Mouse (Mus musculus) retina, embryonic 14.5 days (tissue): ENCODE measurements around the gene Slco6c1.

Source experiments
- DNase-seq: peaks from one replicate; pipeline ENCODE4 v3.0.0-alpha.2; 2015; ENCODE audit warnings: low spot score

Gene Slco6c1

DNA sequence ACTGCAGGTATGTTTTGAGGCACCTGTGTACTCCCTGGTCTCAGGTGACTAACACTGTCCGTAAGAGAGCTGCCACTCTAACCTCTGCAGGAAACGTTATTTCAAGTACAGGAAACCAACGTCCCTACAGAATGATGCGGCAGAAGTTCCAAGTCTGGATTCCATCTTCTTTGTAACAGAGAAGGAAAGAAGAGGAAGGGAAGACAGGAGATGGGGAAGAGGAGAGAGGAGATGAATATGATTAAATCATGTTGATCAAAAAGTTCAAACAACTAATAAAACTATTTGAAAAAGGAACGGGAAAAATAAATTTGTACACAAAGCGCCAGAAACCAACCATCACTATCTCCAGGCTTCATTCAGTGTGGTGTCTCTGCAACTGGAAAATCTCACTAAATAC, at the start of gene Slco6c1:
TSS of gene Slco6c1 (minus strand) at position 101 of the 400 bp plus-strand sequence.
- no peak for DNase-seq

- no peak for DNase-seq
Observed at GRCm38 (mm10) chr1:97038982-97039381, 89.1 kb downstream of the Slco6c1 start.

DNA sequence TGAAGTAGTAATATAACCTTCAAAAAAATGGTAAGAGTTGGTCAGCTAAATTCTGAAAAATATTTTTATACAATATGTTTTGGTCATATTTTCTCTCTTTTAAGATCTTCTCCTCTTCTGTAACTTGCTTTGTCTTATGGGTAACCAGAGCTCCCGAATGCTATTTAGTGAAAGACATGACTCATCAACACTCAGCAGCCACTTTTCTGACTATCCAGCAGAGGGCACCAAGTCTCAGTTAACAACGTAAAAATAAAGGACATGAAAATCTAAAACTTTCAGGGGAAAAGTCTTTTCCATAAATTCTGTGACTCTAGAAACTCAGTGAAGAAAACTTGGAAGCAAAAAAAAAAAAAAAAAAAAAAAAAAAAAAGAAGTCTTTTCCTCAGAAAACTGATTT, 89.6 kb downstream of the Slco6c1 start:
- DNase-seq: peak; percentile 72

DNA sequence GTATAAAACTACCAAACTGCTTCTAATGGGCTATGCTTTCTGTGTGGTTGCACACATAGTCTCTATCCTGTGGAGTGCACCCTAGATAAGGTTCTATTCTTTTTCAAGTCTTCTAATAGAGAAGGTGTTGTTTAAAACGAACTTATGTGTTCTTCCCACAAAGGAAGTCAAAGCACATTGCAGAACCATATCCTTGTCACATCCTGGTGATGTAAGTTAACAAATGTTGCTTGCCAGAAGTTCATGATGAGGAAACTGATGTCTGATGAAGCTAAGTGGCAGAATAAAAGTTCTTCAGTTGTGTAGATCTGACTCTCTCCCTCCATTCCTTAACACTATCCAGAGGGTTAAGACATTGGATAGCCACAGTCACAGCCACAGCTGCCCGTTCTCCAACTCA, 90.1 kb downstream of the Slco6c1 start:
- DNase-seq: no peak

GRCm38 (mm10) chr1:97021388-97021787, 106.7 kb downstream of the Slco6c1 start:
- DNase-seq: no peak

GRCm38 (mm10) chr1:97019404-97019803, 108.7 kb downstream of the Slco6c1 start:
- no peak for DNase-seq

DNA sequence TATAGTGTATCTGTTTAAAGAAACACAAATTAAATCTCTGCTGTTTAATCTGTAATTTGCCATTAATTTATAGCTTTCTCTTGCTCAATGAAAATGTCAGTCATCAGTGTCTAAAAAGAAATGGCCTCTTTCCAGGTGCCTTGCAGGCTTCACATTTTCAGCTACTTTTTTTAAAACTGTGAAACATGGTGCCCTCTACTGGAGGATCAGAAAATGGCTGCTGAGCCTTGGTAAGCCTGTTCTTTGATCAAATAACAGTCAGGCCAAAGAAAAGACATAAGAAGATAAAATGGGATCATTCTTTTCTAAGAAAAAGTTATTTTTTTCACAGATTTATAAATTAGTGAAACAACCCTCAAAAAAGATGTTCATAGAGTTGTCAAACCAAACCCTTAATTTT, 109.1 kb downstream of the Slco6c1 start:
- DNase-seq: peak; percentile 78
